Mouse (Mus musculus) lung, postnatal 0 days (tissue): Measurements from ENCODE around the gene Naaa. TPM values are rescaled to one million over a fixed set of nuclear protein-coding genes. Genes with fewer than 3 reads are reported as not detected.
A peak's percentile ranks its signal among the peaks of the same experiment; 100 is the strongest.

Experiments
- ATAC-seq: fragments of 200-750 bp; cut with Nextera tagmentation; 2 replicates; pipeline ENCODE4 v1.8.0; 2017; ENCODE audit warnings: moderate library complexity
- DNase-seq: peaks from one replicate; pipeline ENCODE4 v3.0.0-alpha.2; 2016; ENCODE audit warnings: low spot score
- H3K27ac ChIP-seq: fragments of 300-500 bp; sonication (generic); 2 replicates; pipeline ENCODE4 v1.5.1; 2014; ENCODE audit warnings: antibody characterized with exemption, mild to moderate bottlenecking, low read length, mixed read lengths
- H3K27me3 ChIP-seq: fragments of 300-500 bp; sonication (generic); replicated peaks from 2 replicates; pipeline ENCODE4 v1.6.1; 2014; ENCODE audit warnings: low read length, mixed read lengths; ENCODE audit not compliant: insufficient read depth
- H3K36me3 ChIP-seq: fragments of 300-500 bp; sonication (generic); 2 replicates; pipeline ENCODE4 v1.6.1; 2014; ENCODE audit warnings: low read length, mixed read lengths; ENCODE audit not compliant: insufficient read depth
- H3K4me1 ChIP-seq: fragments of 300-500 bp; sonication (generic); 2 replicates; pipeline ENCODE4 v1.6.1; 2014; ENCODE audit warnings: antibody characterized with exemption, low read depth, low read length, mixed read lengths; ENCODE audit not compliant: insufficient read depth
- H3K4me2 ChIP-seq: fragments of 300-500 bp; sonication (generic); replicated peaks from 2 replicates; pipeline ENCODE4 v1.6.1; 2014; ENCODE audit warnings: low read depth, mild to moderate bottlenecking, low read length, moderate library complexity, mixed read lengths
- H3K4me3 ChIP-seq: fragments of 300-500 bp; sonication (generic); 2 replicates; pipeline ENCODE4 v1.5.1; 2014; ENCODE audit warnings: low read depth, low read length
- H3K9ac ChIP-seq: fragments of 300-500 bp; sonication (generic); replicated peaks from 2 replicates; pipeline ENCODE4 v1.6.1; 2014; ENCODE audit warnings: low read depth, mild to moderate bottlenecking
- H3K9me3 ChIP-seq: fragments of 300-500 bp; sonication (generic); 2 replicates; pipeline ENCODE4 v1.6.1; 2016; ENCODE audit warnings: low read length, mixed read lengths
- CTCF ChIP-seq: IDR thresholded peaks from 2 replicates; pipeline ENCODE4 v1.5.1; 2016; ENCODE audit warnings: antibody characterized with exemption, mild to moderate bottlenecking
- EP300 ChIP-seq: IDR thresholded peaks from 2 replicates; pipeline ENCODE4 v1.6.1; 2016; ENCODE audit warnings: antibody characterized with exemption, mild to moderate bottlenecking, control low read depth
- WGBS: fragments of 180-500 bp; shearing (Covaris S2); extraction: QIAGEN DNeasy Blood & Tissue Kit; methylation state at CpG from one replicate; pipeline ENCODE4 v1.1.7; 2014; 5-methylcytosine and 5-hydroxymethylcytosine counted together
- polyA plus RNA-seq: library from polyadenylated mRNA; unstranded; fragments of >200 nt; fragmentation: Nextera tagmentation; extraction: Ambion mirVana; gene quantifications from 2 replicates; pipeline ENCODE4 v1.2.1, GENCODE M21; 2015

Gene Naaa
- polyA plus RNA-seq, 1 experiment from 2014 or later, result 27.2 TPM

GRCm38 (mm10) chr5:92234939-92235557 is 42.9 kb downstream of the Naaa start:
- H3K27ac ChIP-seq, result no peak overlapping the region
- TF ChIP-seq EP300 (0 out of 2 replicates have a peak, but pooled peaks have one; percentile 45), CTCF (no peak)
- 13% methylated on average over 5 of the region's 5 CpGs for WGBS
- no peaks in the 10 kb centered on the region for H3K4me1 ChIP-seq
- no peak overlapping the region for H3K4me2 ChIP-seq
- no peaks in the 10 kb centered on the region for H3K9me3 ChIP-seq
- H3K27me3 ChIP-seq, result no peaks in the 10 kb centered on the region
- H3K36me3 ChIP-seq, result no peaks in the 10 kb centered on the region
- DNase-seq (peak; percentile 62), ATAC-seq (peak; percentile 89)
- H3K4me3 ChIP-seq, result no peak overlapping the region
- H3K9ac ChIP-seq, result no peak overlapping the region

GRCm38 (mm10) chr5:92233366-92233765 is 44.6 kb downstream of the Naaa start:
- Histone ChIP-seq H3K4me3 (no peak overlapping the region), H3K27ac (no peak overlapping the region), H3K27me3 (no peaks in the 10 kb centered on the region), H3K9me3 (no peaks in the 10 kb centered on the region), H3K4me2 (no peak overlapping the region), H3K4me1 (no peaks in the 10 kb centered on the region), H3K9ac (no peak overlapping the region), H3K36me3 (no peaks in the 10 kb centered on the region)
- DNase-seq (no peak), ATAC-seq (no peak)
- 89% methylated on average over 4 of the region's 4 CpGs for WGBS
- TF ChIP-seq EP300, result no peak

GRCm38 (mm10) chr5:92231836-92232235 is 46.1 kb downstream of the Naaa start:
- TF ChIP-seq CTCF, result no peak
- no peak for TF ChIP-seq EP300
- ATAC-seq (no peak), DNase-seq (no peak)
- no peak overlapping the region for H3K9ac ChIP-seq
- no peak overlapping the region for H3K4me2 ChIP-seq
- 69% methylated on average over 10 of the region's 10 CpGs for WGBS
- no peaks in the 10 kb centered on the region for H3K27me3 ChIP-seq
- no peaks in the 10 kb centered on the region for H3K4me1 ChIP-seq
- H3K27ac ChIP-seq, result no peak overlapping the region
- no peaks in the 10 kb centered on the region for H3K9me3 ChIP-seq
- no peaks in the 10 kb centered on the region for H3K36me3 ChIP-seq
- H3K4me3 ChIP-seq, result no peak overlapping the region

- Histone ChIP-seq H3K27me3 (no peaks in the 10 kb centered on the region), H3K4me1 (no peaks in the 10 kb centered on the region), H3K4me3 (no peak overlapping the region), H3K9ac (no peak overlapping the region), H3K36me3 (no peaks in the 10 kb centered on the region), H3K9me3 (no peaks in the 10 kb centered on the region), H3K4me2 (no peak overlapping the region), H3K27ac (no peak overlapping the region)
- 77% methylated on average over 11 of the region's 11 CpGs for WGBS
- ATAC-seq, result no peak
- TF ChIP-seq EP300 (no peak), CTCF (no peak)
- no peak for DNase-seq
Observed at GRCm38 (mm10) chr5:92230306-92230705, 47.7 kb downstream of the Naaa start.

DNA sequence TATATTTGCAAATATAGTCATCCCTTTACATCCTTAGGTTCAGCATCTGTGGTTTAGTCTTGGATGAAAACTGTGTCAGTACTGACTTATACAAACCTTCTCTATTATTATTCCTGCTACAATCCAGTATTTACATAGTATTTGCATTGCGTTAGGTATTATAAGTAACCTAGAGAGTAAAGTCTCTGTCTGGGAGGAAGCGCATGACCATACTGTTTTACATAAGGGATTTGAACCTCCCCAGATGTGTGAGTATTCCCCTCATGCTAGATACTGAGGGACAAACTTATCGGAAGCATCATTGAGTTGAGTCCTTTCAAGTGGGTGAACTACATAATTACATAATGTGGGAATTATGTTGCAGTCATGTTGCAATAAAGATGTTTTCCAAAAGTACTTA is 48.5 kb downstream of the Naaa start:
- 79% methylated on average over 3 of the region's 3 CpGs for WGBS
- no peaks in the 10 kb centered on the region for H3K4me1 ChIP-seq

DNA sequence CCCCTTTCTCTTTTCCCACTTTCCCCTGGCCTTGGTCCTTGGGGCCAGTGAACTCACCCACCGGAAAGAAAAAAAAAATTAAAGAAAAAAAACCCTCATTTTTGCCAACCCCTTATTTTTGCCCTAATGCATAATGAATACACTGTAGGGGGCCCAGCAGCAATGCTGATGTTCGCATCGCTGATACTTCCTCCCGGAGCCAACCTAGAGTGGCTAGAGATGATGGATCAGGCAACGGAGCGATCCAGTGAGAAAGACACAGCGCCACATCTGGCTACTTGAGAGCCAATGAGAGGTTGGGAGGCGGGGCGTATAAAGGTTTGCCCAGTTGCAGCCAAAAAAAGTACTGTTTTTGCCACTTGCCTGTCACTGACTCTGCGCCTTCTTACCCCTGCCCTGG is 49.2 kb downstream of the Naaa start:
- Histone ChIP-seq H3K4me3 (no peak overlapping the region), H3K27ac (no peak overlapping the region), H3K27me3 (no peaks in the 10 kb centered on the region), H3K9ac (no peak overlapping the region), H3K4me2 (no peak overlapping the region), H3K4me1 (no peaks in the 10 kb centered on the region), H3K9me3 (no peaks in the 10 kb centered on the region), H3K36me3 (no peaks in the 10 kb centered on the region)
- WGBS, result 31% methylated on average over 10 of the region's 10 CpGs
- DNase-seq (no peak), ATAC-seq (no peak)
- TF ChIP-seq EP300 (no peak), CTCF (no peak)

More for the DNA sequence above, 48.5 kb downstream of the Naaa start:
- no peaks in the 10 kb centered on the region for H3K36me3 ChIP-seq
- DNase-seq (no peak), ATAC-seq (no peak; the same call in 1 of the 2 replicates)
- no peaks in the 10 kb centered on the region for H3K27me3 ChIP-seq
- H3K9me3 ChIP-seq, result no peaks in the 10 kb centered on the region
- no peak overlapping the region for H3K9ac ChIP-seq
- no peak overlapping the region for H3K4me2 ChIP-seq
- H3K4me3 ChIP-seq, result no peak overlapping the region
- H3K27ac ChIP-seq, result no peak overlapping the region
- TF ChIP-seq EP300 (no peak; the same call in 1 of the 2 replicates), CTCF (no peak)

DNA sequence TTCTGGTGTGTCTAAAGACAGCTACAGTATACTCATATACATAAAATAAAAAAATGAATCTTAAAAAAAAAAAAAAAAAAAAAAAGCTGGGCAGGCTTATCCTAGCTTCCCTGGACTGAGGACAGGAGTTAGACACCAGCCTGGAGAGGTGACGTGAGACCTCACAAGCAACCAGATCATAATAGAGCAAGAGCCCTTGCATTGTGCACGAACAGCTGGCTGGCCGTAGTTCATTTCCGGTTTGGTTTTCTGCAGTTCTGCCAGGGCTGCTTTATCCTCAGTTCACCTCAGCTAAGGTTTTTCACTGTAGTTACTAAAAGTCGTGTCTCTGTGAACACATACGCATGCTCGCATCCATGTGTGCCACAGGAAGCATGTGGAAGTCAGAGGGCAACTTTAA is 50.2 kb downstream of the Naaa start:
- Histone ChIP-seq H3K9me3 (no peaks in the 10 kb centered on the region), H3K27me3 (no peaks in the 10 kb centered on the region), H3K4me2 (no peak overlapping the region), H3K4me1 (no peaks in the 10 kb centered on the region), H3K9ac (no peak overlapping the region), H3K36me3 (no peaks in the 10 kb centered on the region), H3K27ac (no peak overlapping the region), H3K4me3 (no peak overlapping the region)
- no peak for ATAC-seq
- no peak for DNase-seq
- TF ChIP-seq EP300 (no peak), CTCF (no peak)
- 72% methylated on average over 7 of the region's 7 CpGs for WGBS
